Mouse (Mus musculus) naive thymus-derived CD4-positive, alpha-beta T cell, adult 5 months (primary cell): Measurements from ENCODE around the gene Thap4. TPM values are rescaled to one million over a fixed set of nuclear protein-coding genes. Genes with fewer than 3 reads are reported as not detected.

Experiments
- polyA plus RNA-seq: library from polyadenylated mRNA; unstranded; fragments of 100-300 nt; shearing (Covaris generic); gene quantifications from one replicate; pipeline ENCODE4 v1.2.1, GENCODE M21; 2017

The Thap4 gene
- 23.9 TPM for polyA plus RNA-seq

GRCm38 (mm10) chr1:93754573-93755290, at the start of gene Thap4:
TSS of gene Thap4 (minus strand) at chr1:93754864.

GRCm38 (mm10) chr1:93803556-93804507, 49.2 kb upstream of the Thap4 start, which contains the start of gene Ing5:
TSS of gene Ing5 (plus strand) at chr1:93803965.

GRCm38 (mm10) chr1:93801741-93802238, 47.1 kb upstream of the Thap4 start, which contains the start of gene Dtymk:
TSS of gene Dtymk (minus strand) at chr1:93801934.

DNA sequence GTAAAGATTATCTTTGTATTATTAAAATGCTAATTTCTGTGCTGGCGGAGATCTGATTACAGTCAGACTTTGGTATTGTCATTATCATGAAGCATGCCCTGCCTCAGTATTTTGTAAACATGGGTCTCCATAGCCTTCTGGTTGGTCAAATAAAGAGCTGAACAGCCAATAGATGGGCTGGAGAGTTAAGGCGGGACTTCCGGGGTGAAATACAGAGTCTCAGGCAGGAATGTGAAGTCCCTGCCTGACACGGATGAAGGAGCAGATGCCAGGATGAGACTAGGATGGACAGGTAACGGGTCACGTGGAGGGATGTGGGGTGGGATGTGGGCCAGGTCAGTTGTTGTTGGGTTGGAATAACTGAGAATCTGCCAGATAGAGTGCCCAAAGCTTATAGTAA, 3.4 kb downstream of the Thap4 start, which contains the start of gene Atg4b:
TSS of gene Atg4b (plus strand) at position 211 of the 400 bp plus-strand sequence.

GRCm38 (mm10) chr1:93685401-93686244, 69.0 kb downstream of the Thap4 start, which contains the start of gene Bok:
TSS of gene Bok (plus strand) at chr1:93685660.

DNA sequence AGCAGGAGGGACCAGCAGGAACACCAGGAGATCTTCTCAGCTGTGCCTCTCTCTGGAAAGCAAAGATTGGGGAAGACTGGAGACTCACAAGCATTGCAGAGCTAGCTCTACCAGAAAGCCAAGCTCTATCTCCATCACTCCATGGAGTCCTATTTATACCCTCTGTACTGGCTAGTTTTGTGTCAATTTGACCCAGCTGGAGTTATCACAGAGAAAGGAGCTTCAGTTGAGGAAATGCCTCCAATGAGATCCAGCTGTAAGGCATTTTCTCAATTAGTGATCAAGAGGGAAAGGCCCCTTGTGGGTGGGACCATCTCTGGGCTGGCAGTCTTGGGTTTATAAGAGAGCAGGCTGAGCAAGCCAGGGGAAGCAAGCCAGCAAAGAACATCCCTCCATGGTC, 96.1 kb downstream of the Thap4 start, which contains the start of gene Stk25:
TSS of gene Stk25 (minus strand) at position 101 of the 400 bp plus-strand sequence.

Other genes with a start within 250 kb of the Thap4 start
- 1.7 TPM for gene Farp2, start 242.8 kb downstream of the Thap4 start, polyA plus RNA-seq
- 159 TPM for gene Stk25, start 96.2 kb downstream of the Thap4 start, polyA plus RNA-seq
- not detected for gene Bok, start 69.2 kb downstream of the Thap4 start, polyA plus RNA-seq
- 145 TPM for gene Atg4b, start 3.4 kb downstream of the Thap4 start, polyA plus RNA-seq
- gene Dtymk, start 47.1 kb upstream of the Thap4 start, polyA plus RNA-seq = 58.7 TPM
- gene Ing5, start 49.1 kb upstream of the Thap4 start, polyA plus RNA-seq = 53.6 TPM
- gene D2hgdh, start 70.0 kb upstream of the Thap4 start, polyA plus RNA-seq = 30.2 TPM
- gene Gal3st2, start 106.4 kb upstream of the Thap4 start, polyA plus RNA-seq = not detected
- gene Gal3st2b, start 163.4 kb upstream of the Thap4 start, polyA plus RNA-seq = 0.12 TPM
- 0.06 TPM for gene Gal3st2c, start 235.6 kb upstream of the Thap4 start, polyA plus RNA-seq